Mouse (Mus musculus) megakaryocyte, embryonic 14.5 days (primary cell): ENCODE measurements at regions not wholly inside any gene's neighbourhood (a gene's known extent, or its start where the extent isn't known, plus 50 kb on each side); places are given as distances from the start of the nearest gene placed in this dataset.

Experiments used
- FLI1 ChIP-seq: IDR thresholded peaks from 2 replicates; pipeline ENCODE4 v1.6.1; 2012; ENCODE audit warnings: low read length, inconsistent platforms, mixed read lengths
- GATA1 ChIP-seq: IDR thresholded peaks from 3 replicates; pipeline ENCODE4 v1.6.1; 2012; ENCODE audit warnings: mixed read lengths, low read length, inconsistent platforms, borderline replicate concordance

- TF ChIP-seq GATA1 = no peak
- TF ChIP-seq FLI1 = no peak
Measured at GRCm38 (mm10) chr3:117225041-117225440, 135.6 kb downstream of the Plppr4 start.
